In the genomic region with DNA sequence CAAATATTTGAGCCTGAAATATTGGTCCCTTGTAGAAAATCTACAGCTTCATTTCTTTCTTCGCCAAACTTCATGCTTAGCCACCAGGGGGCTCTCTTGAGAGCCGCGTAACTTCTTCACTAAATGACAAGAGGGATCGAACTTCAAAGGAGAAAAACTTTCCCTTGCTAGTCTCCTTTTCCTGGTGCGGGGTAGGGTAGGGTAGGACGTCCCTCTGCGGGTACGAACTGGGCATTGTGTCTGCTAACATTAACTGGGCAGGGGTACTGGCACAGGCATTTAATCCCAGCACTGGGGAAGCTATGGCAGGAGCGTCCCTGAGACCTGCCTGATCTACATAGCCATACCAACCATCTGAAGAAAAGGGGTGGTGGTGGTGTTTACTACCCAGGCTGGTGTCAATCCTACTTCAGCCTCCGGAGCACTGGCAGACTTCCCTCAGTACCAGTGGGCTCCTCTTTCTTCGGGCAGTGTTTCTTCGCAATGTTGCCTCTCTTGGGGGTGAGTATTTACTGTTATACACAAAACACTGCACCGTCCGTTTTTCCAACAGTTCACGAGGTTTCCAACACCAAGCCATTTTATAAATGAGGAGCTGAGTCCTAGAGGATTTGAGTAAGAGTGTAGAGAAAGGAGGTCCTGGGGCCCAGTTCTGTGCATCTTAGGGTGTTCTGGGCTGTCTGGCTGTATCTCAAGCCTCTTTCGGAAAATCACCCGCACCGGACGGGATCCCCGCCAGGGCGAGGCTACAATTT, we compare ENCODE assay signal across 8 mouse cellular contexts. TPM values are rescaled to one million over a fixed set of nuclear protein-coding genes. Genes with fewer than 3 reads are reported as not detected.
DNase-seq lines count a peak whose midpoint lies in the region; ATAC-seq and TF ChIP-seq lines count a peak whose summit lies in the region.

No protein-coding gene starts in this region.

- DNase-seq in cerebellum, adult 8-10 months = peak; percentile 40
- no peak for DNase-seq in cerebellum, adult 11-12 months
- DNase-seq in MEL (ENCODE audit: low read depth, low spot score) = peak; percentile 68
- DNase-seq in embryo, embryonic 10.5 days (ENCODE audit: low spot score) = peak; percentile 90
- peak; percentile 71 for DNase-seq in kidney, postnatal 14 days
- DNase-seq in lung, postnatal 25 days (ENCODE audit: low spot score) = peak; percentile 67
- DNase-seq in skeletal muscle tissue, adult 2 months (ENCODE audit: low read depth, low spot score) = peak; percentile 48

- no peaks in the 10 kb centered on the region for H3K4me1 ChIP-seq in MEL (ENCODE audit: control insufficient read depth in 1 of 2, insufficient read depth in 2 of 2, low read length in 2 of 2)
- H3K4me1 ChIP-seq in heart, embryonic 15.5 days (replicated peaks) = peaks cover 44% of the 10 kb centered on the region

- peak; percentile 48 for TF ChIP-seq RAD21 in MEL (IDR thresholded peaks at IDR 0.05; ENCODE audit: low read depth, low read length)

- no peaks in the 10 kb centered on the region for H3K9me3 ChIP-seq in MEL (replicated peaks; ENCODE audit: insufficient read depth, low read length)
- no peaks in the 10 kb centered on the region for H3K9me3 ChIP-seq in heart, embryonic 15.5 days (replicated peaks)

- TF ChIP-seq POLR2A in MEL (IDR thresholded peaks at IDR 0.05; ENCODE audit: control insufficient read depth in 1 of 2, insufficient read depth in 1 of 2, low read depth in 1 of 2, low read length in 2 of 2, poor library complexity in 1 of 2) = no peak

- no peak for ATAC-seq in heart, embryonic 15.5 days (replicated peaks; ENCODE audit: insufficient number of reproducible peaks, insufficient read depth, low FRiP score, low read depth)

- H3K27ac ChIP-seq in MEL (ENCODE audit: control insufficient read depth, low read depth, low read length) = no peak overlapping the region
- peak overlapping the region; percentile 57 for H3K27ac ChIP-seq in heart, embryonic 15.5 days

- peak overlapping the region in 1 of 2 experiments; percentile 43; a peak in 1 of 4 replicates for H3K4me3 ChIP-seq in MEL (ENCODE audit: control insufficient read depth in 1 of 2, insufficient read depth in 1 of 2, low read depth in 2 of 2, low read length in 2 of 2)
- H3K4me3 ChIP-seq in heart, embryonic 15.5 days = peak overlapping the region; percentile 60

- peak overlapping the region; percentile 89 for H3K4me2 ChIP-seq in heart, embryonic 15.5 days

- WGBS in heart, embryonic 15.5 days = under 1% methylated on average over 21 of the region's 21 CpGs

- H3K79me2 ChIP-seq in MEL (ENCODE audit: control insufficient read depth, insufficient read depth, low read length, poor library complexity) = no peaks in the 10 kb centered on the region; the same call in 1 of the 2 replicates

- peak overlapping the region; percentile 52 for H3K9ac ChIP-seq in MEL (ENCODE audit: control insufficient read depth, low read depth, low read length, poor library complexity, severe bottlenecking)
- H3K9ac ChIP-seq in heart, embryonic 15.5 days = peak overlapping the region; percentile 63; the same call in 1 of the 2 replicates

- peak; percentile 67 to 86 (median 75) for TF ChIP-seq CTCF in MEL (IDR thresholded peaks at IDR 0.05 in 2 of 3, conservative IDR thresholded peaks at IDR 0.05 in 1 of 3; ENCODE audit: control insufficient read depth in 1 of 3, insufficient read depth in 1 of 3, low read depth in 2 of 3, low read length in 3 of 3, poor library complexity in 1 of 3, severe bottlenecking in 1 of 3)

- TF ChIP-seq EP300 in MEL (IDR thresholded peaks at IDR 0.05; ENCODE audit: low read depth in 1 of 2, low read length in 2 of 2) = no peak

- peaks cover 4 to 10% of the 10 kb centered on the region in 2 experiments; a peak in 3 of 4 replicates for H3K27me3 ChIP-seq in MEL (ENCODE audit: control insufficient read depth in 1 of 2, insufficient read depth in 2 of 2, low read length in 2 of 2)
- H3K27me3 ChIP-seq in heart, embryonic 15.5 days = peaks cover 18% of the 10 kb centered on the region

- no peaks in the 10 kb centered on the region for H3K36me3 ChIP-seq in MEL (ENCODE audit: control insufficient read depth in 1 of 2, insufficient read depth in 2 of 2, low read length in 2 of 2)
- no peaks in the 10 kb centered on the region for H3K36me3 ChIP-seq in heart, embryonic 15.5 days

TF ChIP-seq in MEL, 35 proteins besides CTCF, POLR2A, EP300 and RAD21:
- TF ChIP-seq KAT2A (conservative IDR thresholded peaks at IDR 0.05; ENCODE audit: low read depth, low read length) (no peak), ZC3H11A (IDR thresholded peaks at IDR 0.05; ENCODE audit: low read depth, low read length) (peak; percentile 49), SMC3 (IDR thresholded peaks at IDR 0.05; ENCODE audit: low read depth, low read length) (peak; percentile 88)

RNA-seq across cellular contexts. Expression of a gene that starts 0.5 kb away (rescaled TPM):
- total RNA-seq in MEL (2012; rRNA removed) = not detected in 2 replicates
- under 1 TPM in 1 of 2 experiments, not detected in 1; 0.01 TPM for polyA plus RNA-seq in MEL (2012; ENCODE audit: insufficient read depth in 1 of 2, insufficient read length in 2 of 2, low read depth in 1 of 2, low replicate concordance in 2 of 2, missing spikeins in 1 of 2)
- polyA plus RNA-seq in heart, embryonic 15.5 days (2015; fragmentation: Nextera tagmentation; extraction: Ambion mirVana) = 14.8 and 16.1 TPM in 2 replicates

RNA-seq across cellular contexts. Expression of a gene that starts 21.9 kb away (rescaled TPM):
- 0.23 and 0.29 TPM in 2 replicates for total RNA-seq in MEL (2012; rRNA removed)
- polyA plus RNA-seq in MEL (2012; ENCODE audit: insufficient read depth in 1 of 2, insufficient read length in 2 of 2, low read depth in 1 of 2, low replicate concordance in 2 of 2, missing spikeins in 1 of 2) = 1 to 10 TPM in 1 of 2 experiments, not detected in 1; 1.2 TPM
- 4.1 and 20.1 TPM in 2 replicates for polyA plus RNA-seq in heart, embryonic 15.5 days (2015; fragmentation: Nextera tagmentation; extraction: Ambion mirVana)

RNA-seq across cellular contexts. Expression of a gene that starts 29.7 kb away (rescaled TPM):
- total RNA-seq in MEL (2012; rRNA removed) = not detected in 2 replicates
- polyA plus RNA-seq in MEL (2012; ENCODE audit: insufficient read depth in 1 of 2, insufficient read length in 2 of 2, low read depth in 1 of 2, low replicate concordance in 2 of 2, missing spikeins in 1 of 2) = not detected
- 0.24 and 0.34 TPM in 2 replicates for polyA plus RNA-seq in heart, embryonic 15.5 days (2015; fragmentation: Nextera tagmentation; extraction: Ambion mirVana)

RNA-seq across cellular contexts. Expression of a gene that starts 39.8 kb away (rescaled TPM):
- 8.9 and 10.9 TPM in 2 replicates for total RNA-seq in MEL (2012; rRNA removed)
- 10 to 100 TPM in 1 of 2 experiments, not detected in 1; 21.1 TPM for polyA plus RNA-seq in MEL (2012; ENCODE audit: insufficient read depth in 1 of 2, insufficient read length in 2 of 2, low read depth in 1 of 2, low replicate concordance in 2 of 2, missing spikeins in 1 of 2)
- polyA plus RNA-seq in heart, embryonic 15.5 days (2015; fragmentation: Nextera tagmentation; extraction: Ambion mirVana) = 12.2 and 17.4 TPM in 2 replicates

RNA-seq across cellular contexts. Expression of a gene that starts 40.2 kb away (rescaled TPM):
- 61.4 and 71.8 TPM in 2 replicates for total RNA-seq in MEL (2012; rRNA removed)
- 10 to 100 TPM in 1 of 2 experiments, not detected in 1; 45.0 TPM for polyA plus RNA-seq in MEL (2012; ENCODE audit: insufficient read depth in 1 of 2, insufficient read length in 2 of 2, low read depth in 1 of 2, low replicate concordance in 2 of 2, missing spikeins in 1 of 2)
- 23.9 and 33.3 TPM in 2 replicates for polyA plus RNA-seq in heart, embryonic 15.5 days (2015; fragmentation: Nextera tagmentation; extraction: Ambion mirVana)

Comparison
In these comparisons a context has a peak if more than half of its experiments do, and no peak if none do; other contexts are left out.
1. RNA of a gene that starts 0.5 kb away (polyA plus RNA-seq): 14.8 to 16.1 TPM in heart, embryonic 15.5 days; 0.01 TPM in MEL; every median in the first group is over 10 times any median in the second.